Mouse (Mus musculus): ENCODE measurements around the gene Timmdc1. TPM values are rescaled to one million over a fixed set of nuclear protein-coding genes. Genes with fewer than 3 reads are reported as not detected.
"Not testable (repeated sequence)": the region's sequence is repeated elsewhere in the genome, so short reads cannot be mapped to it uniquely, and the experiment has no call there.

Gene Timmdc1
- polyA plus RNA-seq, 1 experiment from 2014 or later: 21.5 TPM

- 32% methylated on average over 42 of the region's 42 CpGs for WGBS
- H3K36me3 ChIP-seq (replicated peaks; ENCODE audit: control insufficient read depth, insufficient read depth, low read depth, low read length): no peaks in the 10 kb centered on the region
- no peaks in the 10 kb centered on the region for H3K4me1 ChIP-seq (ENCODE audit: control insufficient read depth, insufficient read depth, low read length)
- H3K4me2 ChIP-seq (ENCODE audit: low read depth, low read length): peak overlapping the region; percentile 42
- peaks cover 12% of the 10 kb centered on the region for H3K27me3 ChIP-seq (ENCODE audit: control insufficient read depth, insufficient read depth, low read length)
- ATAC-seq (replicated peaks; ENCODE audit: insufficient number of reproducible peaks, low FRiP score, low TSS enrichment, low read depth): no peak
- H3K9ac ChIP-seq (replicated peaks; ENCODE audit: low read length): no peak overlapping the region; the same call in 1 of the 2 replicates
- H3K27ac ChIP-seq (replicated peaks; ENCODE audit: low read depth, low read length): no peak overlapping the region
- H3K9me3 ChIP-seq (replicated peaks; ENCODE audit: control insufficient read depth, low read length): no peaks in the 10 kb centered on the region
- peak overlapping the region; percentile 18; the same call in 1 of the 2 replicates for H3K4me3 ChIP-seq (ENCODE audit: low read depth, low read length)
- DNase-seq (ENCODE audit: low spot score): no peak
These were observed 38.7 kb downstream of the Timmdc1 start for GRCm38 (mm10) chr16:38483582-38484309.

GRCm38 (mm10) chr16:38482780-38483562 is 39.5 kb downstream of the Timmdc1 start:
- ATAC-seq (replicated peaks; ENCODE audit: insufficient number of reproducible peaks, low FRiP score, low TSS enrichment, low read depth): no peak
- H3K9me3 ChIP-seq (replicated peaks; ENCODE audit: control insufficient read depth, low read length): no peaks in the 10 kb centered on the region
- no peaks in the 10 kb centered on the region for H3K4me1 ChIP-seq (ENCODE audit: control insufficient read depth, insufficient read depth, low read length)
- no peak overlapping the region for H3K27ac ChIP-seq (replicated peaks; ENCODE audit: low read depth, low read length)
- H3K36me3 ChIP-seq (replicated peaks; ENCODE audit: control insufficient read depth, insufficient read depth, low read depth, low read length): no peaks in the 10 kb centered on the region
- WGBS: 24% methylated on average over 32 of the region's 32 CpGs
- peaks cover 12% of the 10 kb centered on the region for H3K27me3 ChIP-seq (ENCODE audit: control insufficient read depth, insufficient read depth, low read length)
- DNase-seq (ENCODE audit: low spot score): peak; percentile 52
- H3K9ac ChIP-seq (replicated peaks; ENCODE audit: low read length): no peak overlapping the region; the same call in 1 of the 2 replicates
- H3K4me2 ChIP-seq (ENCODE audit: low read depth, low read length): peak overlapping the region; percentile 42
- H3K4me3 ChIP-seq (ENCODE audit: low read depth, low read length): peak overlapping the region; percentile 18; the same call in 1 of the 2 replicates

- H3K9ac ChIP-seq (replicated peaks; ENCODE audit: low read length): no peak overlapping the region
- H3K36me3 ChIP-seq (replicated peaks; ENCODE audit: control insufficient read depth, insufficient read depth, low read depth, low read length): no peaks in the 10 kb centered on the region
- DNase-seq (ENCODE audit: low spot score) (no peak), ATAC-seq (replicated peaks; ENCODE audit: insufficient number of reproducible peaks, low FRiP score, low TSS enrichment, low read depth) (no peak)
- H3K27me3 ChIP-seq (ENCODE audit: control insufficient read depth, insufficient read depth, low read length): peaks cover 12% of the 10 kb centered on the region
- WGBS: 73% methylated on average over 4 of the region's 4 CpGs
- H3K27ac ChIP-seq (replicated peaks; ENCODE audit: low read depth, low read length): no peak overlapping the region
- no peaks in the 10 kb centered on the region for H3K4me1 ChIP-seq (ENCODE audit: control insufficient read depth, insufficient read depth, low read length)
- H3K4me3 ChIP-seq (ENCODE audit: low read depth, low read length): no peak overlapping the region
- no peaks in the 10 kb centered on the region for H3K9me3 ChIP-seq (replicated peaks; ENCODE audit: control insufficient read depth, low read length)
- H3K4me2 ChIP-seq (ENCODE audit: low read depth, low read length): no peak overlapping the region
These were observed 41.1 kb downstream of the Timmdc1 start for GRCm38 (mm10) chr16:38481327-38481726.

- no peak overlapping the region for H3K4me3 ChIP-seq (ENCODE audit: low read depth, low read length)
- no peak overlapping the region for H3K27ac ChIP-seq (replicated peaks; ENCODE audit: low read depth, low read length)
- no peaks in the 10 kb centered on the region for H3K36me3 ChIP-seq (replicated peaks; ENCODE audit: control insufficient read depth, insufficient read depth, low read depth, low read length)
- peaks cover 3% of the 10 kb centered on the region; the same call in 1 of the 2 replicates for H3K27me3 ChIP-seq (ENCODE audit: control insufficient read depth, insufficient read depth, low read length)
- ATAC-seq (replicated peaks; ENCODE audit: insufficient number of reproducible peaks, low FRiP score, low TSS enrichment, low read depth) (no peak), DNase-seq (ENCODE audit: low spot score) (no peak)
- no peak overlapping the region for H3K9ac ChIP-seq (replicated peaks; ENCODE audit: low read length)
- WGBS: 93% methylated on average over 3 of the region's 3 CpGs
- no peaks in the 10 kb centered on the region for H3K4me1 ChIP-seq (ENCODE audit: control insufficient read depth, insufficient read depth, low read length)
- H3K4me2 ChIP-seq (ENCODE audit: low read depth, low read length): no peak overlapping the region
- H3K9me3 ChIP-seq (replicated peaks; ENCODE audit: control insufficient read depth, low read length): no peaks in the 10 kb centered on the region
These were observed 44.2 kb downstream of the Timmdc1 start for GRCm38 (mm10) chr16:38478296-38478695.

- not testable (repeated sequence) for H3K4me3 ChIP-seq (ENCODE audit: low read depth, low read length); DNase-seq (ENCODE audit: low spot score); H3K4me1 ChIP-seq (ENCODE audit: control insufficient read depth, insufficient read depth, low read length); H3K27ac ChIP-seq (replicated peaks; ENCODE audit: low read depth, low read length); H3K9me3 ChIP-seq (replicated peaks; ENCODE audit: control insufficient read depth, low read length); H3K27me3 ChIP-seq (ENCODE audit: control insufficient read depth, insufficient read depth, low read length); H3K36me3 ChIP-seq (replicated peaks; ENCODE audit: control insufficient read depth, insufficient read depth, low read depth, low read length); ATAC-seq (replicated peaks; ENCODE audit: insufficient number of reproducible peaks, low FRiP score, low TSS enrichment, low read depth)
- Histone ChIP-seq H3K9ac (replicated peaks; ENCODE audit: low read length) (peak overlapping the region; percentile 37), H3K4me2 (ENCODE audit: low read depth, low read length) (peak overlapping the region; percentile 57)
- 55% methylated on average over 14 of the region's 14 CpGs for WGBS
These were observed 45.2 kb downstream of the Timmdc1 start for GRCm38 (mm10) chr16:38477241-38477608.

GRCm38 (mm10) chr16:38476312-38477240 is 45.9 kb downstream of the Timmdc1 start:
- 9% methylated on average over 34 of the region's 34 CpGs for WGBS
- Histone ChIP-seq H3K27ac (replicated peaks; ENCODE audit: low read depth, low read length) (no peak overlapping the region), H3K4me1 (ENCODE audit: control insufficient read depth, insufficient read depth, low read length) (no peaks in the 10 kb centered on the region), H3K9ac (replicated peaks; ENCODE audit: low read length) (peak overlapping the region; percentile 41), H3K36me3 (replicated peaks; ENCODE audit: control insufficient read depth, insufficient read depth, low read depth, low read length) (no peaks in the 10 kb centered on the region), H3K9me3 (replicated peaks; ENCODE audit: control insufficient read depth, low read length) (no peaks in the 10 kb centered on the region), H3K4me3 (ENCODE audit: low read depth, low read length) (peak overlapping the region; percentile 19), H3K27me3 (ENCODE audit: control insufficient read depth, insufficient read depth, low read length) (no peaks in the 10 kb centered on the region), H3K4me2 (ENCODE audit: low read depth, low read length) (peak overlapping the region; percentile 57)
- peak; percentile 51 for DNase-seq (ENCODE audit: low spot score)
- no peak for ATAC-seq (replicated peaks; ENCODE audit: insufficient number of reproducible peaks, low FRiP score, low TSS enrichment, low read depth)

GRCm38 (mm10) chr16:38475681-38476311 is 46.7 kb downstream of the Timmdc1 start:
- no peak overlapping the region for H3K27ac ChIP-seq (replicated peaks; ENCODE audit: low read depth, low read length)
- H3K4me1 ChIP-seq (ENCODE audit: control insufficient read depth, insufficient read depth, low read length): no peaks in the 10 kb centered on the region
- ATAC-seq (replicated peaks; ENCODE audit: insufficient number of reproducible peaks, low FRiP score, low TSS enrichment, low read depth) (no peak), DNase-seq (ENCODE audit: low spot score) (peak; percentile 18)
- no peaks in the 10 kb centered on the region for H3K36me3 ChIP-seq (replicated peaks; ENCODE audit: control insufficient read depth, insufficient read depth, low read depth, low read length)
- H3K4me3 ChIP-seq (ENCODE audit: low read depth, low read length): no peak overlapping the region
- no peaks in the 10 kb centered on the region for H3K9me3 ChIP-seq (replicated peaks; ENCODE audit: control insufficient read depth, low read length)
- no peak overlapping the region for H3K9ac ChIP-seq (replicated peaks; ENCODE audit: low read length)
- peak overlapping the region; percentile 57 for H3K4me2 ChIP-seq (ENCODE audit: low read depth, low read length)
- H3K27me3 ChIP-seq (ENCODE audit: control insufficient read depth, insufficient read depth, low read length): no peaks in the 10 kb centered on the region
- 57% methylated on average over 4 of the region's 4 CpGs for WGBS
